Mouse (Mus musculus): ENCODE measurements at regions not wholly inside any gene's neighbourhood (a gene's known extent, or its start where the extent isn't known, plus 50 kb on each side); places are given as distances from the start of the nearest gene placed in this dataset.

- TF ChIP-seq POLR2A (IDR thresholded peaks at IDR 0.05; ENCODE audit: borderline replicate concordance, insufficient read depth, low read length) (no peak), CTCF (IDR thresholded peaks at IDR 0.05; ENCODE audit: borderline replicate concordance, insufficient read depth, low read depth, low read length) (no peak)
Observed at GRCm38 (mm10) chr12:13769156-13769555, 382.7 kb downstream of the Fam84a start.

All from cerebellum, adult 2 months (tissue).